Mouse (Mus musculus) CH12.LX (cell line): ENCODE measurements at regions not wholly inside any gene's neighbourhood (a gene's known extent, or its start where the extent isn't known, plus 50 kb on each side); places are given as distances from the start of the nearest gene placed in this dataset.

Experiments
- CTCF ChIP-seq, 2 experiments: IDR thresholded peaks in 1 of 2; conservative IDR thresholded peaks in 1 of 2; 2 replicates each; pipeline ENCODE4 v1.5.1; 2011 to 2012; ENCODE audit warnings: low read depth in 2 of 2, low read length in 2 of 2, improper control_type of control experiment in 1 of 2, inconsistent platforms in 1 of 2, mild to moderate bottlenecking in 1 of 2, moderate library complexity in 1 of 2
- EP300 ChIP-seq: IDR thresholded peaks from 2 replicates; pipeline ENCODE4 v1.6.1; 2011; ENCODE audit warnings: low read length, improper control_type of control experiment
- JUND ChIP-seq: conservative IDR thresholded peaks from 2 replicates; pipeline ENCODE4 v1.6.1; 2011; ENCODE audit warnings: low read depth, low read length, improper control_type of control experiment
- MAX ChIP-seq: IDR thresholded peaks from 2 replicates; pipeline ENCODE4 v1.6.1; 2011; ENCODE audit warnings: low read length, improper control_type of control experiment
- USF1 ChIP-seq: IDR thresholded peaks from 2 replicates; pipeline ENCODE4 v1.6.1; 2014; ENCODE audit warnings: low read depth, mild to moderate bottlenecking, inconsistent platforms, low read length, improper control_type of control experiment

- TF ChIP-seq JUND, result no peak
- no peak for TF ChIP-seq USF1
- no peak for TF ChIP-seq CTCF (conservative IDR thresholded peaks at IDR 0.05 in 1 of 2, IDR thresholded peaks at IDR 0.05 in 1 of 2; ENCODE audit: low read depth in 2 of 2, low read length in 2 of 2)
- TF ChIP-seq EP300, result no peak
- no peak for TF ChIP-seq MAX
Observed at GRCm38 (mm10) chr10:71798638-71799037, 451.1 kb downstream of the Ipmk start.
